Mouse (Mus musculus) stomach, postnatal 0 days (tissue): Measurements from ENCODE around the gene Lsamp. TPM values are rescaled to one million over a fixed set of nuclear protein-coding genes. Genes with fewer than 3 reads are reported as not detected.

Source experiments
- ATAC-seq: fragments of 200-750 bp; cut with Nextera tagmentation; 2 replicates; pipeline ENCODE4 v1.8.0; 2017; ENCODE audit not compliant: low FRiP score, low TSS enrichment
- DNase-seq: peaks from one replicate; pipeline ENCODE4 v3.0.0-alpha.2; 2016; ENCODE audit warnings: low spot score
- H3K27ac ChIP-seq: fragments of 300-500 bp; sonication (generic); replicated peaks from 2 replicates; pipeline ENCODE4 v1.5.1; 2014; ENCODE audit warnings: mild to moderate bottlenecking, control low read depth
- H3K27me3 ChIP-seq: fragments of 300-500 bp; sonication (generic); 2 replicates; pipeline ENCODE4 v1.6.1; 2014; ENCODE audit warnings: low read length; ENCODE audit not compliant: control insufficient read depth, insufficient read depth
- H3K36me3 ChIP-seq: fragments of 300-500 bp; sonication (generic); 2 replicates; pipeline ENCODE4 v1.6.1; 2014; ENCODE audit warnings: low read length, mixed read lengths; ENCODE audit not compliant: control insufficient read depth, insufficient read depth
- H3K4me1 ChIP-seq: fragments of 300-500 bp; sonication (generic); replicated peaks from 2 replicates; pipeline ENCODE4 v1.6.1; 2014; ENCODE audit warnings: antibody characterized with exemption; ENCODE audit not compliant: control insufficient read depth, insufficient read depth
- H3K4me2 ChIP-seq: fragments of 300-500 bp; sonication (generic); replicated peaks from 2 replicates; pipeline ENCODE4 v1.6.1; 2014; ENCODE audit warnings: low read depth, mild to moderate bottlenecking, control low read depth, moderate library complexity
- H3K4me3 ChIP-seq: fragments of 300-500 bp; sonication (generic); 2 replicates; pipeline ENCODE4 v1.5.1; 2014; ENCODE audit warnings: low read depth, low read length, control low read depth
- H3K9ac ChIP-seq: fragments of 300-500 bp; sonication (generic); 2 replicates; pipeline ENCODE4 v1.6.1; 2014; ENCODE audit warnings: mild to moderate bottlenecking, low read length, control low read depth, mixed read lengths
- H3K9me3 ChIP-seq: fragments of 300-500 bp; sonication (generic); 2 replicates; pipeline ENCODE4 v1.6.1; 2016; ENCODE audit warnings: low read length; ENCODE audit not compliant: control insufficient read depth
- CTCF ChIP-seq: IDR thresholded peaks from 2 replicates; pipeline ENCODE4 v1.5.1; 2016; ENCODE audit warnings: antibody characterized with exemption, low read depth, mild to moderate bottlenecking, moderate library complexity
- EP300 ChIP-seq: optimal IDR thresholded peaks from 2 replicates; pipeline ENCODE3; 2016; ENCODE audit warnings: antibody characterized with exemption
- WGBS: fragments of 180-500 bp; shearing (Covaris S2); extraction: QIAGEN DNeasy Blood & Tissue Kit; methylation state at CpG from one replicate; pipeline ENCODE4 v1.1.7; 2014; 5-methylcytosine and 5-hydroxymethylcytosine counted together
- polyA plus RNA-seq: library from polyadenylated mRNA; unstranded; fragments of >200 nt; fragmentation: Nextera tagmentation; extraction: Ambion mirVana; gene quantifications from 2 replicates; pipeline ENCODE4 v1.2.1, GENCODE M21; 2015

Lsamp gene
- polyA plus RNA-seq, 1 experiment from 2014 or later: 2.8 TPM

GRCm38 (mm10) chr16:42097510-42097909, 2113.3 kb downstream of the Lsamp start:
- H3K9ac ChIP-seq: no peak overlapping the region
- no peak overlapping the region for H3K4me3 ChIP-seq
- H3K36me3 ChIP-seq: no peaks in the 10 kb centered on the region
- no peak overlapping the region for H3K4me2 ChIP-seq
- DNase-seq: no peak
- H3K27ac ChIP-seq: no peak overlapping the region
- no peaks in the 10 kb centered on the region for H3K27me3 ChIP-seq
- 73% methylated on average over 1 of the region's 1 CpGs for WGBS
- no peaks in the 10 kb centered on the region for H3K9me3 ChIP-seq
- no peak for ATAC-seq
- no peaks in the 10 kb centered on the region for H3K4me1 ChIP-seq
- TF ChIP-seq EP300 (no peak), CTCF (no peak)

DNA sequence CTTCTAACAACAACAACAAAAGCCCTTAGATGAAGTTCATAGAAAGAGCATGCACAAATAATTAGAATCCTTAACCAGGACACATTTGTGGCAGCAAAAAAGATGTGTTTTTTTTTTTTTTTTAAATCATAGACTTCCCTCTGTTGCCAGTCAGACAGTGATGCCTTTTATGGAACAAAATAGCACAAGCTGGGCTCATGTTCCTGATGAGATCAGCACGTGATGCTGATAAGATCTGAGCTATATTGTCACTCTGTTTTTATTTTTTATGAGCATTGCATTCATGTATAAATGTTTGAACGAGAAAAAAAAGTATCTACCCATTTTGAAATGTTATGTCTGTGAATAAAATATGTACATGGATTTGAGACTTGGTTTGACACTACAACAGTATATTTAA, 2118.0 kb downstream of the Lsamp start:
- H3K36me3 ChIP-seq: no peaks in the 10 kb centered on the region
- TF ChIP-seq EP300 (no peak), CTCF (no peak)
- no peak for ATAC-seq
- H3K4me2 ChIP-seq: no peak overlapping the region
- H3K9me3 ChIP-seq: no peaks in the 10 kb centered on the region
- H3K27ac ChIP-seq: no peak overlapping the region
- H3K9ac ChIP-seq: no peak overlapping the region
- 25% methylated on average over 2 of the region's 2 CpGs for WGBS
- H3K4me3 ChIP-seq: no peak overlapping the region
- H3K27me3 ChIP-seq: no peaks in the 10 kb centered on the region
- DNase-seq: no peak
- H3K4me1 ChIP-seq: no peaks in the 10 kb centered on the region

- H3K9me3 ChIP-seq: no peaks in the 10 kb centered on the region
- ATAC-seq (no peak), DNase-seq (no peak)
- H3K4me2 ChIP-seq: no peak overlapping the region
- no peaks in the 10 kb centered on the region for H3K36me3 ChIP-seq
- TF ChIP-seq CTCF (no peak), EP300 (no peak)
- 25% methylated on average over 8 of the region's 8 CpGs for WGBS
- H3K9ac ChIP-seq: no peak overlapping the region
- H3K4me3 ChIP-seq: no peak overlapping the region
- no peaks in the 10 kb centered on the region for H3K27me3 ChIP-seq
- H3K4me1 ChIP-seq: no peaks in the 10 kb centered on the region
- H3K27ac ChIP-seq: no peak overlapping the region
Observed at GRCm38 (mm10) chr16:42102635-42103034, 2118.5 kb downstream of the Lsamp start.

- 97% methylated on average over 1 of the region's 1 CpGs for WGBS
- Histone ChIP-seq H3K27me3 (no peaks in the 10 kb centered on the region), H3K4me3 (no peak overlapping the region), H3K27ac (no peak overlapping the region), H3K36me3 (no peaks in the 10 kb centered on the region), H3K4me2 (no peak overlapping the region), H3K9ac (no peak overlapping the region), H3K4me1 (no peaks in the 10 kb centered on the region), H3K9me3 (no peaks in the 10 kb centered on the region)
- DNase-seq (no peak), ATAC-seq (no peak)
- TF ChIP-seq EP300: no peak
- TF ChIP-seq CTCF: no peak
Observed at GRCm38 (mm10) chr16:42112251-42112650, 2128.1 kb downstream of the Lsamp start.

- no peak overlapping the region for H3K4me2 ChIP-seq
- H3K4me3 ChIP-seq: no peak overlapping the region
- H3K27ac ChIP-seq: no peak overlapping the region
- H3K9ac ChIP-seq: no peak overlapping the region
- WGBS: 73% methylated on average over 2 of the region's 2 CpGs
- no peaks in the 10 kb centered on the region for H3K9me3 ChIP-seq
- ATAC-seq: no peak
- no peaks in the 10 kb centered on the region for H3K36me3 ChIP-seq
- no peaks in the 10 kb centered on the region for H3K4me1 ChIP-seq
- no peaks in the 10 kb centered on the region for H3K27me3 ChIP-seq
- no peak for DNase-seq
- no peak for TF ChIP-seq EP300
- no peak for TF ChIP-seq CTCF
Observed at GRCm38 (mm10) chr16:42113246-42113645, 2129.1 kb downstream of the Lsamp start.

DNA sequence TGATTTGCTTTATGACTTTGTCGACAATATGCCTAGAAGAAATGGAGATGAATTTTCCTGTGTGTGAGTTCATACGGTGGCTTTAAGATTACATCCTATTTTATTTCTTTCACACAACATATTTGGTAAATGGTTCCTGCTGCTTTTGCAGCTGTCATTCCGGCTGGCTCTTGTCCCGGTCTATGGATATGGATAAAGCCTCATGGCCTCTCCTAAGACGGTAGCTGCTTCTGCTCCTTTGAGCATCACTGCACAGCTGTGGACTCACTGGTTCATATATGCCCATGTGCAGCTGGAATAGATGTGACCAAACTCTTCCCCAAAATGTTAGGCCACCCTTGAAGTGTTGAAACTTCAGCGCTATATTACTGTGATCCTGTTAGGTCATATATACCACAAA, 2137.6 kb downstream of the Lsamp start:
- no peak overlapping the region for H3K4me2 ChIP-seq
- no peak overlapping the region for H3K9ac ChIP-seq
- no peak for DNase-seq
- H3K27ac ChIP-seq: no peak overlapping the region
- TF ChIP-seq EP300 (no peak), CTCF (no peak)
- no peak overlapping the region for H3K4me3 ChIP-seq
- no peaks in the 10 kb centered on the region for H3K9me3 ChIP-seq
- no peaks in the 10 kb centered on the region for H3K27me3 ChIP-seq
- H3K36me3 ChIP-seq: no peaks in the 10 kb centered on the region
- 69% methylated on average over 6 of the region's 6 CpGs for WGBS
- no peak for ATAC-seq
- no peaks in the 10 kb centered on the region for H3K4me1 ChIP-seq
